Mouse (Mus musculus) thymus, adult 18-20 months (tissue): ENCODE measurements around the gene Pold2.
"Not testable (repeated sequence)": the region's sequence is repeated elsewhere in the genome, so short reads cannot be mapped to it uniquely, and the experiment has no call there.

Source experiments
- DNase-seq, 2 experiments: peaks; one replicate each; pipeline ENCODE4 v3.0.0; 2022; ENCODE audit warnings: mixed read lengths in 2 of 2

The Pold2 gene

DNA sequence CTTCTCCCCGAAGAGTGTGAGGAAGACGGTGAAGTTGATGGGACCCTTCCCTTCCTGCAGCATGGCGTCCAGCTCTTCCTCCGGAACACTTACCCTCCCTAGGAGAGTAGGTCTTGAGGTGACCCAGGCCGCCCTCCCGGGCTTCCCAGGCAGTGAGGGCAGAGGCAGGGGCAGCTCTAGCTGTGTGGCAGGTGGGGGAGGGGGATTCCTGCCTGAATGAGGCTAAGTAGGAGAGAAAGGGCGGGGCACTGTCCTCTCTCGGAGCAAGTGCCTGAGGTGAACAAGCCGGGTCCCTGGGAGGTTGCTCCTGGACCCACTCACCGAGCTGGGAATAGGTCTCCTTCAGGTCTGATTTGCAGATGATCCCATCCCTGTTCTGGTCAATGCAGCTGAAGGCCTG lies 19.7 kb upstream of the Pold2 start:
- no peak for DNase-seq

DNA sequence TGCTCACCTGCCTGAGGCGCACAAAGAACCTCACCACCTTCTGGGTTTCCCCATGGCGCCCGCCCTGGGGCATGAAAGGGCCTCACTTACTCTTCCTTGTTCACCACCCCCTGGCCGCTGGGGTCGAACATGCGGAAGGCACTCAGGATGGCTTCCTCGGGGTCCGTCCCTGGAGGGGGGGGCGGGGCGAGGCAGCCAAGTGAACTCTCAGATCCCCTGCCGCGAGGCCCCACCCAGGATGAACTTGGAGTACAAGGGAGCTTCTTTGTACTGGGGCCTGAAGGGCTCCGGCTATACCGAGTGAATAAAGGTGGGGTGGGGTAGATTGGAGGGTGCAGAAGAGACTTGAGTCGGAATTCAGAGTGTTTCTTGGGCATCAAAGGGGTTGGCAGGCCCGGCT lies 19.1 kb upstream of the Pold2 start:
- DNase-seq, result no peak

DNA sequence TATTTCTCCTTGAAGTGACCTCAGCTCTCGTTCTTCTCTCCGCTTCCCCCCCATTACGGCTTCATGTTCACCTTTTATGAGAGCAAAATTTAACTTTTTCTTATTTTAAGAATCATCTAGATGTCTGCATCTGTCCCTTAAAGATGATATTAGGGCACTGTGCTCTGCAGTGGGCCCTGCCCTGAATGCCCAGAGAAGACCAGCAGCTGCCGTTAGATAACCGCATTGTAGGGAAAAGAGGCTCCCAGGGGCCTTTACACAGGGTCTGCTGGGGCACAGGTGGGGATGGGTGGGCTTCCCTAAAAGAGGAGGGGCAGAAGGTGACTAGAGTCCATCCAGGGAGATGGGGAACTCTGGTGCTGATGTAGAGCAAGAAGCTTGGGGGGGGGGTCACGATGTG lies 15.7 kb upstream of the Pold2 start:
- no peak for DNase-seq

DNA sequence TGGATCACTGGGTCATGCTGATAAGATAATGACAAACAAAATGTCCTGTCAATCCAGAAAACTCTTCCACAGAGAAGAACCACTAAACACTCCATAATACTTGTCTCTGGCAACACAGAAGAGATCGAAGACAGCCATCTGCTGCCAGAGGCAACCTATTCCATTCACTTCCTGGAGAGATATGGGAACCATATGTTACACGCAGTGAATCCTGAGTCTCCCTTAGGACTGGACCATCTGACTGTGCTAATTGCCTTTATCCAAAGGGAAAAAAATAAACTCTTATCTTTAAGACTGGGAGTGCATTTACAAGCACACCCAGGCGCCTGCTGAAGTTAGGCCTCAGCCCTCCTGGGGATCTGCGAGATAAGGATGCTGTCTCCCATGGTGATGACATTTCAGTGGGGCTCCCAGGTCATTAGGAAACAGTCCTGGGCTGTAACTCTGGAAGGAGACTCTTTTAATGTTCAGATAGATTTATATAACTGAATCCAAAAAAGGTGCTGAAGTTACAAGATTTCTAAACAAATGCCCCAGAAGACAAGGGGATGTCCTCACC lies 14.8 kb upstream of the Pold2 start:
- DNase-seq, result no peak

DNA sequence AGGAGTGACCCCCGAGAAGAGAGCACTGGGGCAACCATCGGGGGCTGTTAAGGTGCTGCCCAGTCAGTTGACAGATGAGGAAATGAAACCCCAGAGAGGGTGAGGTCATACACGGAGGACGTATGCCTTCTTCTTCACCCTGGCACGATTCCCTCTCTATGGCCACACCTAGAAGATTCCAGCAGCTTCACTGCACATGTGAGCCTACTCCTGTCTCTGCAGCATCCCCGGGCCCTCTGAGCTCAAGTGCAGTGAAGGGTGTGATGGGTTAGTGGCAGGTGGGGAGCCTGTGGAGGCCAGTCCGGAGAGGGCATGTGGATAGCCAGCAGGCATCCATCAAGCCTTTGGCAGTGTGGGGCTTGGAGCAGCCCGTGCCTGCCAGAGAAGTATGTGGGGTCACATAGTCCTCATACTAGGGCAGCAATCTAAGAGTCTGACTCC lies 14.1 kb upstream of the Pold2 start:
- DNase-seq, result no peak

DNA sequence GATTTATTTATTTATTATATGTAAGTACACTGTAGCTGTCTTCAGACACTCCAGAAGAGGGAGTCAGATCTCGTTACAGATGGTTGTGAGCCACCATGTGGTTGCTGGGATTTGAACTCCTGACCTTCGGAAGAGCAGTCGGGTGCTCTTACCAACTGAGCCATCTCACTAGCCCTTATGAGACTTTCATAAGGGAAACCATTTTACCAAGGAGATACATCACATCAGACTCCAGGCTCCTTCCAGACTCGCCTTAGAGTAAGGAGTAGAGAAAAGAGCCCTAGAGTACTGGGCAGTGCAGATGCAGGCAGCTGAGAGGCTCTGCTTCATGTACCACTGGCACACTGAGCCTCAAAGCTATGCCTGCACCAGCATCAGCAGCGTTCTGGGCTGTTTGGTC lies 10.5 kb upstream of the Pold2 start:
- DNase-seq, result not testable (repeated sequence)

DNA sequence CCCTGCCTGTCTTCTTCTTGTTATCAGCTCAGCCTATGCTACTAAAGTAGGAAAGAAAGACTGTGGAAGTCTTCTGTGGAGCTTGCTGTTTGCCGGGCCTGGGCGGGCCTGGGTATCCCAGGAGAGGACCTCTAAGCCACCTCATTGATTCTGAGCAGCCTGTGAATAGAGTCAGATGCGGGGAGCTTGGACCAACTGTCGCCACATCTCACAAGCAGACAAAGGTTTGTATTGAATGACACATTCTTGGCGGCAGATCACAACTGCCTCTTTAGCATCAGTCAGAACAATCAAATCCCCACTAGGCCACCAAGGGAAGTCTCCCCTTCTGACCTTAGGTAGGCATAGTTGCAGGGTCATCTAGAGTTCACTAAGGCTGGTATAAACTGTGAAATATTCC lies 9.2 kb upstream of the Pold2 start:
- DNase-seq, result no peak

DNA sequence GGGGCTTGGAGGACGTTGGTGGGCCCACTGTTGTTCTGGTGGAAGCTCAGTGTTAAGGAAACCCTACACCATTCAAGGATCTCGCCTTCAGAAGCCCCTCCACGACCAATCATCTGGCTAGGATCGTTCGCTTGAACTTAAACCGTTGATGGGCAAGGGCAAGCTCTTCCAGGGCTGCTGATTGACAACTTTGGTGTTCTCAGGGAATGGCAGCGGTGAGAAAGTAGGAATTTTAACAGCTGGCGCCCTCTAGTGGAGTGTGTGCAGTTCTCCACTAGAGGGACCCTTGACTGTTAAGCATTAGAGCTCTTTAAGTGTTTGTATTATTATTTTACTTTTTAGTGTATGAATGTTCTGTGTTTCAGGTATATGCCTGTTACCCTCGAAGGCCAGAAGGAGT lies 8.1 kb upstream of the Pold2 start:
- DNase-seq, result no peak

DNA sequence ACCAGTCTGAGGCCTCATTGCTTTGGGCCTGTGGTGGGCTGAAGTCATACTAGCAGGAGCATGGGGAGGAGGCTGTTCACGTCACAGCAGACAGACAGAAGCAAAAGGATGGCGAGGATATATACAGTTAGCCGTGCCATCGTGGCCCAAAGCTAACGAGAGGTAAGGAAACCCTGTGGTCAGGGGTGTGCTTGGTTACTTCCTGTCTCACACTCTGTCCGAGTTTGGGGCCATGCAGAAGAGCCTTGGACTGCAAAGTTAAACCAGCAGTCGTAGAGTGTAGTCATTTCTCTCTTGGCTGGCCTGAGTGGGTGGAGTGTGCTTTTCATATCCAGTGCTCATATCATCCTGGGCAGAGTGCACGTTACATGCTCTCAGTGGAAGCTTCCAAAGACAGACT lies 4.4 kb upstream of the Pold2 start:
- DNase-seq, result no peak

DNA sequence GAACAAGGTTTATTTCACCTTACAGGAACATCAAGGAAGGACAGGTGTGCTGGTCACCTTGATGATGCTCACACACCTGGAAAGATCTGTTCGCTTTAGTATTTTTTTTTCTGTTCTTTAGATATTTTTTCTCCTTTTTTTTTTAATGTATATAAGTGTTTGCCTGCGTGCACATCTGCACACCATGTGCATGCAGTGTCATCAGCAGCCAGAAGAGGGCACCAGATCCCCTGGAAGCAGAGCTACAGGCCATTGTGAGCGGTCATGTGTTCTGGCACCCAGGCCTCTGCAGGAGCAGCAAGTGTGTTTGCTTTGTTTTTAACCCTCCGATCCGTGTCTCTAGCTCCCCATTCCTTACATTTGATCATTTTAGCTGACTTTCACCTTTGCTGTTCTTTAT lies 1.8 kb upstream of the Pold2 start:
- no peak for DNase-seq

DNA sequence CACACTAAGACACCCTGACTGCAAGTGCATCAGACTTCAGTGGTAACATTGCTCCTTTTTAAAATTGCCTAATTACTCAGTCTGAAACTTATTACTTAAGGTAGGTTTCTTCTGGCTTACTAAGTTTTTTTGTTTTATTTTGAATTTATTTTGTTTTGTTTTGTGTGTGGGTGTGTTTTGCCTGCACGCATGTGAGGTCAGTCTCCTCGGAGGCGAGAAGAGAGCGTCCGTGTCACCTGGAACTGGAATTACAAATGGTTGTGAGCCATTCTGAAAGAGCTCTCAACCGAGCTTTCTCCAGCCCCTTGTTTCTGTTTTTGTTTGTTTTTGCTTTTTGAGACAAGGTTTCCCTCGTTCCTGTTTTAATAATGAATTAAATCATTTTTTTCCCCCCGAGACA lies 569 bp upstream of the Pold2 start:
- no peak for DNase-seq

DNA sequence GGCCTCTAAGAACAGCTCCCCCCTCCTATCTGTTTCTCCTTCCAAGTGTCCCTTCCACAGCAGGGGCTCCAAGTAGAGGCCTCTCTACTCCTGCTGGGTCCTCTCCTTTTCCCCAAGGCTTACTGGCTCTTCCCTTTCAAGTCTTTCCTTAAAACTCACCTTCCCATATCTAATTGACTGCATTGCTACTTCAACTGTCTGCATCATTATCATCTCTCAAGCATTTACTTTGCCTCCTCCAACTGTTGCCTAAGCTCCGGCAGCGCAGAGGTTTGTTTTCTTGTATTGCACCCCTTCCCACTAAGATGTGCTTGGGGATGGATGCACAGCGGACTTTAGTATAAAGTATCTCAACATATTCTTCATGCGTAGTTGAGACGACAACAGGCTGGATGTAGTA lies 671 bp downstream of the Pold2 start:
- no peak for DNase-seq

DNA sequence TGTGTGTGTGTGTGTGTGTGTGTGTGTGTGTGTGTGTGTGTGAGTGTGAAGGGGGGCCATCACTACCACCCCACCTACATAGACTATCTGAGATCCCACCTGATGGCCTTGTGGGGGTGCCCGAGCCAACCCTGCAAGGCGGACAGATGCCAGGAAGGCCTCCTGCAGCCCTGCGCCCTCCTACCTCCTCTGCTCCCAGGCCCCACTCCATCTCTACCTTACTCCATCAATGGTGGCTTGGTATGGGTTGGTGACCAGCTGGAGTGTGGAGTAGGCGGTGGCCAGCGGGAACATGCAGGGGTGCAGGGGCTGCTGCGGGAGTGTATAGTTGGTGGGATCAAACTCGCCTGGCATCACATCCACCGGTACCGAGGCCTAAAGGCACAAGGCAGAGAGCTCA lies 4.9 kb downstream of the Pold2 start:
- DNase-seq, result no peak

DNA sequence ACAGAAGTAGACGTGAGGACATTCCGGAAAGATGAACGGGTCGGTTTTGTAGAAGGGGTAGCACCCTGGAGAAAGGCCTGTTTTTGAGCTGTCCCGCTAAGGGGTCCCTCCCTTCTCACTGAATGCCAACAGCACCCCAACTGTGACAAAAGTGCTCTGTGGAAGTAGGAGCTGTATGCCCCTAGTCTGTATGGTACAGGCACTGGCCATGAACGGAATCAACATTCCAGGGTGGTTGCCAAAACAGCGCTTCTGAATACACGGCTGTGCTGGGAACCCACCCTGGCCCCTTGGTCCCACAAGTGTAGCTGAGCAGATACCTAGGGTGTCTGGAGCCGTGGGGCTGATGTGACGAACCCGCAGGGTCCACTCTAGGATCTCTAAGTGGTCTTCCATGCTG lies 5.4 kb downstream of the Pold2 start:
- no peak for DNase-seq

DNA sequence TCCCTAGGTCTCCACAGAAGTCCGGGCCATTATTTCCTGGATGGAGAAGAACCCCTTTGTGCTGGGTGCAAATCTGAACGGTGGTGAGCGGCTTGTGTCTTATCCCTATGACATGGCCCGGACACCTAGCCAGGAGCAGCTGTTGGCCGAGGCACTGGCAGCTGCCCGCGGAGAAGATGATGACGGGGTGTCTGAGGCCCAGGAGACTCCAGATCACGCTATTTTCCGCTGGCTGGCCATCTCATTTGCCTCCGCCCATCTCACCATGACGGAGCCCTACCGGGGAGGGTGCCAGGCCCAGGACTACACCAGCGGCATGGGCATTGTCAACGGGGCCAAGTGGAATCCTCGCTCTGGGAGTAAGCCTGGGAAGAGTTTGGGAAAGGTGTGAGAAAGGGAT lies 8.0 kb downstream of the Pold2 start:
- DNase-seq, result no peak

DNA sequence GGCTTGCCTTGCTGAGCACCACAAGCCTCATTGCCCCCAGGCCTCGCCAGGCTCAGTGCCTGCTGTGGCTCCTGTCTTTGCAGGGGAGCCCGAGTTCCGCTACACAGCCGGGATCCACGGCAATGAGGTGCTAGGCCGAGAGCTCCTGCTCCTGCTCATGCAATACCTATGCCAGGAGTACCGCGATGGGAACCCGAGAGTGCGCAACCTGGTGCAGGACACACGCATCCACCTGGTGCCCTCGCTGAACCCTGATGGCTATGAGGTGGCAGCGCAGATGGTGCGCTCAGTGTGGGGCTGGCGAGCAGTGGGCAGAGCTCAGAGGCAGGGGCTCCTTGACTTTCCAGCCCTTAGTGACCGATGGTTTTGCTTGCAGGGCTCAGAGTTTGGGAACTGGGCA lies 8.8 kb downstream of the Pold2 start:
- no peak for DNase-seq

DNA sequence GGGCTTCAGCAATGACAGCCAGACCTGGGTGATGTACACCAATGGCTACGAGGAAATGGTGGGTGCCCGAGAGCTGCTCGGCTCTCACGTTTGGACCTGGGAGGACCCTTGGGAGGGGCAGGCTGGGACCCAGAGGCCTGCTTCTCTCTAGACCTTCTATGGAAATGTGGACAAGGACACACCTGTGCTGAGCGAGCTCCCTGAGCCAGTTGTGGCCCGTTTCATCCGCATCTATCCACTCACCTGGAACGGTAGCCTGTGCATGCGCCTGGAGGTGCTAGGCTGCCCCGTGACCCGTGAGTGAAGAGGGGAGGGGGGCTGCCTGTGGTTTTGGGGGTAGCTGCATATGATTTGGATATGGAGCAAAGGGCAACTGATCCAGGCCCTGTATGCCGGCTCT lies 9.8 kb downstream of the Pold2 start:
- no peak for DNase-seq

DNA sequence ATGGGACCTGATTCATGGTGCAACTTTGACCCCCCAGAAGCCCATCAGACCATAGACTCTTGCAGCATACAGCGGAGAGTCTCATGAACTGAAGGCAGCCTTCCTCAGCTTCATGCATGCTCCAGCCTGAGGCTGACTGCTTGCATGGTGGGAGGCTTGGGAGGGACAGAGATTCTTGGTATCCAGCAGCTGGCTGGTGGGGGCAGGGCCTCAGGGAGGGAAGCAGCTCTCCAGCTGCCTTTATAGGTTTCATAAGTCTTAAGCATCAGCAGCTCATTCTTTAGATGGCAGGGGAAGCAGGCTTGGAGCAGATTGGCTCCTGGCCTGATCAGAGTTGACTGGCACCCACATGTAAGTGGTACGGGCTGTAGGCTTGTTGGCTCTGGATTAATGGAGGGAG lies 10.9 kb downstream of the Pold2 start:
- no peak for DNase-seq

DNA sequence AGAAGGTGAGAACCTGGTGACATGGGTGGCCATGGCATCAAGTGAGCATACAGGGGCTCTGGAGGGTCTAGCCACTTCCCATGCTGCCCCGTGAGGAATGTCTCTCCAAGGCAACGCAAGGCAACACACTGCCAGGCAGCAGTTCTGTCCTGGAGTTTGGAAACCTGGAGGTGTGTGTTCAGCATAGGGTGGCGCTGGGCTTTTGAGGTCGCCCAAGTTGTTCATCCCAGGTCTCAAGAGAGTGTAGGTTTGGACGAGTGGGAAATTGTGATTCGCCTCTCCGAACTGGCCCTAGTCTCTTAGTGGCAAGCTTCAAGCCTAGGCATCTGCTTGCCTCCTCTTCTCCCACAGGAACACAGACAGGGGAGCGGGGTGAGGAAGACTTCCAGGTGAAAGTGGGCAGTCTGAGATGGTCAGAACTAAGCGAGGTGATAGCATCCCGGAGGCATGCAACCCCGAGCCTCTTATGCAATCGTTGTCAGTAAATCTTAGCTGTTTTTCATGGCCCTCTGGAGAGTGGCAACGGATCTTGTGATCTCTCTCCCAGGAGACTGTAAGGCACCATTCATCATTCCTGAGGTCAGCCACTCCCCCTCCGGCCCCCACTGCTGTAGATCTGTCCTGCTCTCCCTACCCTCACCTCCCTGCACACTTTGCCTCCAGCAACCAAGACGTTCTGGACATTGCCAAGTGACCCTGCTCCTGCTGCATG lies 15.5 kb downstream of the Pold2 start:
- no peak for DNase-seq

DNA sequence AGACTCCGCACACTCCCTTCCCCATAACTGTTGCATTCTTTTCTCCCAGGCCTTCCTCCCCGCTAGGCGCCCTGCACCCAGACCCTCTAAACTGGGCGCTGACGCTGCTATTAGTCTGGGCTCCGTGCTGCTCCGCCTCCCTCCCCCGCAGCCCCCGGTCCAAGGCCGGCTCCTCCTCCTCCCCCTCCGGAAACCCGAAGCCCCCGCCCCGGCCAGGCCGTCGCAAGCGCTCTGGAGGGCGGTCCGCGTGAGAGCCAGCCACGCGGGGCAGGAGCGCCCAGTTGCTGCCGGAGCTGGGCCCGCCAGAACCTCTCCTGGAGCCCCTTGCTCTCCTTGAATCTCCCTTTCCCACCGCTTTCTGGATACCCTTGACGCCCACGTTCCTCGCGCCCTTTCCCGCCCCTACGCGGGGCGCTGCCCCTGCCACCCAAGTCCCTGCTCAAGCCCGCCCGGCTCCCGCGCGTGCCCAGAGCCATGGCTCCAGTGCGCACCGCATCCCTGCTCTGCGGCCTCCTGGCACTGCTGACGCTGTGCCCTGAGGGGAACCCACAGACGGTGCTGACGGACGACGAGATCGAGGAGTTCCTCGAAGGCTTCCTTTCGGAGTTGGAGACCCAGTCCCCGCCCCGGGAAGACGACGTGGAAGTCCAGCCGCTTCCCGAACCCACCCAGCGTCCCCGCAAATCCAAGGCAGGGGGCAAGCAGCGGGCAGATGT lies 16.3 kb downstream of the Pold2 start, which contains the start of gene Aebp1:
Gene Aebp1, plus strand, starts transcription at position 270 of the 716 bp plus-strand sequence.
- no peak for DNase-seq

DNA sequence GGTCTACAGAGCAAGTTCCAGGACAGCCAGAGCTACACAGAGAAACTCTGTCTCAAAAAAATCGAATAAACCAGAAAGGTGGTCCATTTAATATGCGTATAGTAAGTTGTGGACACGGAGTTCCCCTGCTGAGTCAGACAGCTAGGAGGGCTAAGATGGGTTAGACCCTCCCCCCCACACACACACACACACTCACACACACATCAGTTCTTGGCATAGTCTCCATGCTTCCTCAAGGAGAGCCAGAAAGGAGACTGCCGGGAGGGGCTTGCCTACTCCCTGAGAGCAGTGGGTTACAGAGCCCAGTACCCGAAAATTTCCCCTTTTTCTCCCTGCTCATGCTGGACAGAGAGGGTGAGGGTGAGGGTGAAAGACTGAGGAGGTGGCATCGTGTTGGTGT lies 17.5 kb downstream of the Pold2 start:
- DNase-seq, result no peak

DNA sequence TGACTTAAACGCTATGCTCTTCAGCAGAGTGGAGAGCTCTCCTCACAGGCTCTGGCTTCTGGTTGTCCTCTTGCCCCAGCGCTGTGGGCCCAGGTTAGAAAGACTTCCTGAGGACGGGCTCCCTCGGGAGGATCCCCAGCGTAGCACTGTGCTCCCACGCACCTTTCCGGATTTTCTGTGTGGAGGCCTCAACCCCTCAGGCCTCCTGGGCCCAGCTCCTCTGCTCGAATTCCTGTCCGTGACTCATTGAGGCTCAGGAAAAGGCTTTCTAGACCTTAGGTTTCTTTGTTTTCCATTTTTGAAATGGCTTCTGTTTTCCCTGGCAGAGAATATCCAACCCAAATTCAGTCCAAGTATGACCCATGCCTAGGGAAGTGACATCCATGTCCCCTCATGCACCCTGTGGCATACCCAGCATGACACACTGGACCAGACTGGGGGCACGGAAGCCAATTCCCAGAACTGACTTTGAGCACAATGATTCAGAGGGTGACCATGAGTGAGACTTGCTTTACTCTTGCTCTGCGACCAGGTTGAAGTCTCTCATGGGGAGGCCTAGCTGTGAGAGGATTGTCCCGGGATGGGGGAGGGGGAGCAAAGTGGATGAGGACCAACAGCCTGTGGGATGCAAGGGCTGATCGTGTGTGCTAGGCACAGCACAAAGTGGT lies 18.1 kb downstream of the Pold2 start:
- no peak for DNase-seq

DNA sequence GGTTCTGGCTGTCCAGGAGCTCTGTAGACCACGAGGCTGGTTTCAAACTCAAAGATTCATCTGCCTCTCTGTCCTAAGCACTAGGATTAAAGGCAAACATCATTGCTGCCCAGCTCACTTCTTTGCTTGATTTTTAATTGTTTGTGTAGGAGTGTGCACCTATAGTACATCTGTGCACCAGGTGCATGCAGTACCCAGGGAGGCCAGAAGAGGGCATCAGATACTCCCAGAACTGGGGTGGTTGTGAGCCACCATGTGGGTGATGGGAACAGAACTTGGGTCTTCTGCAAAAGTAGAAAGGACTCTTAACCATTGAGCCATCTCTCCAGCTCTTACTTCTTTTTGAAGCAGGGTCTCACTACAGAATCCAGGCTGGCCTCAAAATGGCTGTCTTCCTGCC lies 19.4 kb downstream of the Pold2 start:
- no peak for DNase-seq
